Mouse (Mus musculus) liver, adult 2 months (tissue): ENCODE measurements around the gene Cnn2. TPM values are rescaled to one million over a fixed set of nuclear protein-coding genes. Genes with fewer than 3 reads are reported as not detected.
"Not testable (repeated sequence)": the region's sequence is repeated elsewhere in the genome, so short reads cannot be mapped to it uniquely, and the experiment has no call there.

Experiments
- DNase-seq: peaks from one replicate; pipeline ENCODE4 v3.0.0-alpha.2; 2011; ENCODE audit warnings: low read depth, low spot score; ENCODE audit errors: extremely low read depth
- H3K27ac ChIP-seq: fragments of 200-500 bp; replicated peaks from 2 replicates; pipeline ENCODE4 v1.5.1; 2012; ENCODE audit warnings: low read depth, mild to moderate bottlenecking, control low read depth, inconsistent platforms, low read length; ENCODE audit not compliant: insufficient read depth
- H3K27me3 ChIP-seq: fragments of 200-500 bp; 2 replicates; pipeline ENCODE4 v1.6.1; 2012; ENCODE audit warnings: mild to moderate bottlenecking, moderate library complexity, low read length, inconsistent platforms; ENCODE audit not compliant: control insufficient read depth, insufficient read depth
- H3K36me3 ChIP-seq: fragments of 200-500 bp; 2 replicates; pipeline ENCODE4 v1.6.1; 2012; ENCODE audit warnings: low read length, inconsistent platforms; ENCODE audit not compliant: control insufficient read depth, insufficient read depth
- H3K4me1 ChIP-seq: fragments of 200-500 bp; 2 replicates; pipeline ENCODE4 v1.6.1; 2011; ENCODE audit warnings: low read length; ENCODE audit not compliant: control insufficient read depth, insufficient read depth
- H3K4me3 ChIP-seq: fragments of 200-500 bp; 2 replicates; pipeline ENCODE4 v1.5.1; 2011; ENCODE audit warnings: low read depth, mild to moderate bottlenecking, control low read depth, low read length, moderate library complexity; ENCODE audit not compliant: insufficient read depth
- H3K79me2 ChIP-seq: fragments of 200-500 bp; 2 replicates; pipeline ENCODE4 v1.6.1; 2012; ENCODE audit warnings: inconsistent platforms, mild to moderate bottlenecking, low read length, moderate library complexity; ENCODE audit not compliant: control insufficient read depth, insufficient read depth
- H3K9ac ChIP-seq: fragments of 200-500 bp; 2 replicates; pipeline ENCODE4 v1.6.1; 2012; ENCODE audit warnings: low read depth, mild to moderate bottlenecking, control low read depth, inconsistent platforms, low read length
- CTCF ChIP-seq: fragments of 200-500 bp; IDR thresholded peaks from 2 replicates; pipeline ENCODE4 v1.5.1; 2011; ENCODE audit warnings: low read depth, low read length, control low read depth
- POLR2A ChIP-seq: fragments of 200-500 bp; IDR thresholded peaks from 2 replicates; pipeline ENCODE4 v1.6.1; 2011; ENCODE audit warnings: low read length, control low read depth; ENCODE audit not compliant: insufficient read depth; ENCODE audit errors: extremely low read depth
- WGBS: fragments of 180-500 bp; shearing (Covaris S2); methylation state at CpG from one replicate; pipeline ENCODE4 v1.1.7; 2018; 5-methylcytosine and 5-hydroxymethylcytosine counted together
- polyA plus RNA-seq: library from polyadenylated mRNA; depleted of rRNA; stranded (reverse); fragments of >200 nt; gene quantifications from 2 replicates; pipeline ENCODE4 v1.2.3, GENCODE M21; 2012
- total RNA-seq: library from RNA; depleted of rRNA; stranded (reverse); fragments of >200 nt; gene quantifications from 2 replicates; pipeline ENCODE4 v1.2.3, GENCODE M21; 2014

Cnn2 gene
- total and polyA plus RNA-seq, 2 experiments = 5.2 to 9.8 TPM

GRCm38 (mm10) chr10:79956643-79957154 is 31.7 kb upstream of the Cnn2 start:
- 76% methylated on average over 4 of the region's 4 CpGs for WGBS

GRCm38 (mm10) chr10:79958140-79958816 is 30.1 kb upstream of the Cnn2 start:
- H3K4me3 ChIP-seq = no peak overlapping the region; the same call in 1 of the 2 replicates
- H3K79me2 ChIP-seq = peaks cover 9% of the 10 kb centered on the region; the same call in 1 of the 2 replicates
- 5% methylated on average over 21 of the region's 21 CpGs for WGBS
- peaks cover 6% of the 10 kb centered on the region; the same call in 1 of the 2 replicates for H3K4me1 ChIP-seq
- H3K36me3 ChIP-seq = no peaks in the 10 kb centered on the region; the same call in 1 of the 2 replicates
- H3K27me3 ChIP-seq = no peaks in the 10 kb centered on the region
- DNase-seq = peak; percentile 90
- no peak overlapping the region for H3K9ac ChIP-seq
- H3K27ac ChIP-seq = no peak overlapping the region; the same call in 1 of the 2 replicates
- TF ChIP-seq POLR2A = no peak
- peak; percentile 99 for TF ChIP-seq CTCF

More at GRCm38 (mm10) chr10:79956643-79957154, 31.7 kb upstream of the Cnn2 start:
- no peak for DNase-seq
- H3K27me3 ChIP-seq = no peaks in the 10 kb centered on the region
- no peak overlapping the region for H3K4me3 ChIP-seq
- H3K36me3 ChIP-seq = no peaks in the 10 kb centered on the region
- peaks cover 9% of the 10 kb centered on the region; the same call in 1 of the 2 replicates for H3K79me2 ChIP-seq
- no peak overlapping the region for H3K27ac ChIP-seq
- H3K9ac ChIP-seq = no peak overlapping the region
- TF ChIP-seq POLR2A (no peak), CTCF (no peak)
- H3K4me1 ChIP-seq = peaks cover 6% of the 10 kb centered on the region; the same call in 1 of the 2 replicates

GRCm38 (mm10) chr10:79959412-79959811 is 29.0 kb upstream of the Cnn2 start:
- not testable (repeated sequence) for DNase-seq, H3K79me2 ChIP-seq, H3K27me3 ChIP-seq, H3K36me3 ChIP-seq, H3K27ac ChIP-seq, H3K4me1 ChIP-seq, H3K9ac ChIP-seq
- 21% methylated on average over 10 of the region's 10 CpGs for WGBS
- 0 out of 2 replicates have a peak overlapping the region, but pooled peaks have one; percentile 8 for H3K4me3 ChIP-seq

GRCm38 (mm10) chr10:79959847-79960601 is 28.4 kb upstream of the Cnn2 start, which contains the start of gene Wdr18:
Gene Wdr18 (plus strand): TSS chr10:79960152.
- TF ChIP-seq CTCF = peak; percentile 97
- TF ChIP-seq POLR2A = peak; percentile 37; the same call in 1 of the 2 replicates
- peak; percentile 98 for DNase-seq
- peak within 1 kb of the TSS; percentile 71 for H3K4me3 ChIP-seq
- H3K27me3 ChIP-seq = no peaks in the 10 kb centered on the region
- no peaks in the 10 kb centered on the region; the same call in 1 of the 2 replicates for H3K36me3 ChIP-seq
- under 1% methylated on average over 61 of the region's 61 CpGs for whole genome bisulfite sequencing
- H3K27ac ChIP-seq = peak within 1 kb of the TSS; percentile 41
- peak within 1 kb of the TSS; percentile 81 for H3K9ac ChIP-seq
- H3K79me2 ChIP-seq = peaks cover 9% of the 10 kb centered on the region; the same call in 1 of the 2 replicates
- H3K4me1 ChIP-seq = peaks cover 6% of the 10 kb centered on the region; the same call in 1 of the 2 replicates

DNA sequence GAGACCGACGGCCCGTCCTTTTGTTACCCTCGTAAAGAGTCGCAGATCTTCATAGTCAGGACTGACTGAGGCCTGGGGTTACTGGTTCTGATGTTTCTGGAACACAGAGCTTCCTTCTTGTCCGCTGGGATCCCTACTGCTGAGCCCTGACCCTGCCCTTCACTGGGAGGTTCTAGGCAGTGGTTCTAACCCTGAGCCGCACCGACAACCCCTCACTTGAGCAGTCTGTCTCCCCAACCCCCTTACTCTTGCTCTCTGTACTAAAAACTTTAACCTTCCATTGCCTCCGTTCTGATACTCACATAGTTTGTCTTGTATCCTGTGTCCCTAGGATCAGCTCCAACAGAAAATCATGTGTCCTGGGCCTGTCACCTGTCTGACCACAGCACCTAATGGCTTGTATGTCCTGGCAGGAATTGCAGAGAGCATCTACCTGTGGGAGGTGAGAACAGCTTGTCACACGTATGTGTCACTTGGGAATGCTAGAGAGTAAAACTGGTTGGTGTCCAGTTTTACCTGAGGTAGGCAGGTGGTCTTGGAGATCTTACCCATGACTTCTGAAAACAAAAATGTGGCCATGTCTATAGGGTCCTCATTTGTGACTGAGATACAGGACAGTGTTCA is 27.6 kb upstream of the Cnn2 start:
- peaks cover 9% of the 10 kb centered on the region; the same call in 1 of the 2 replicates for H3K79me2 ChIP-seq
- peaks cover 6% of the 10 kb centered on the region; the same call in 1 of the 2 replicates for H3K4me1 ChIP-seq
- DNase-seq = no peak
- H3K36me3 ChIP-seq = no peaks in the 10 kb centered on the region; the same call in 1 of the 2 replicates
- 5% methylated on average over 10 of the region's 10 CpGs for WGBS
- H3K27ac ChIP-seq = peak overlapping the region; percentile 41
- H3K27me3 ChIP-seq = no peaks in the 10 kb centered on the region
- H3K9ac ChIP-seq = peak overlapping the region; percentile 81
- peak overlapping the region; percentile 71 for H3K4me3 ChIP-seq
- TF ChIP-seq POLR2A = no peak
- no peak for TF ChIP-seq CTCF
